Mouse (Mus musculus) kidney, postnatal 36 days (tissue): Measurements from ENCODE around the gene Dock2.

ENCODE experiments used
- DNase-seq, 2 experiments: peaks; one replicate each; pipeline ENCODE4 v3.0.0; 2021 to 2022; ENCODE audit warnings: mixed read lengths in 2 of 2

Gene Dock2

GRCm38 (mm10) chr11:34181214-34182117 lies 602.2 kb downstream of the Dock2 start:
- DNase-seq, result peak; percentile 51 to 83

- DNase-seq, result no peak
These were observed 604.9 kb downstream of the Dock2 start for GRCm38 (mm10) chr11:34178752-34179151.
